Mouse (Mus musculus) forebrain, postnatal 0 days (tissue): ENCODE measurements around the gene Abcf3. TPM values are rescaled to one million over a fixed set of nuclear protein-coding genes. Genes with fewer than 3 reads are reported as not detected.
A peak's percentile ranks its signal among the peaks of the same experiment; 100 is the strongest.

ENCODE experiments used
- ATAC-seq: fragments of 200-750 bp; cut with Nextera tagmentation; 2 replicates; pipeline ENCODE4 v1.8.0; 2017; ENCODE audit warnings: mild to moderate bottlenecking, moderate library complexity
- DNase-seq: peaks from one replicate; pipeline ENCODE4 v3.0.0-alpha.2; 2015
- H3K27ac ChIP-seq: fragments of 300-500 bp; sonication (generic); 2 replicates; pipeline ENCODE4 v1.5.1; 2014; ENCODE audit warnings: low read depth, mild to moderate bottlenecking, antibody characterized with exemption, low read length, moderate library complexity, mixed read lengths
- H3K27me3 ChIP-seq: fragments of 300-500 bp; sonication (generic); 2 replicates; pipeline ENCODE4 v1.6.1; 2014; ENCODE audit warnings: mild to moderate bottlenecking, low read length, mixed read lengths; ENCODE audit not compliant: insufficient read depth
- H3K36me3 ChIP-seq: fragments of 300-500 bp; sonication (generic); 2 replicates; pipeline ENCODE4 v1.6.1; 2014; ENCODE audit warnings: mild to moderate bottlenecking, moderate library complexity; ENCODE audit not compliant: insufficient read depth
- H3K4me1 ChIP-seq: fragments of 300-500 bp; sonication (generic); 2 replicates; pipeline ENCODE4 v1.6.1; 2014; ENCODE audit warnings: antibody characterized with exemption; ENCODE audit not compliant: insufficient read depth
- H3K4me2 ChIP-seq: fragments of 300-500 bp; sonication (generic); 2 replicates; pipeline ENCODE4 v1.6.1; 2014; ENCODE audit warnings: low read depth, mild to moderate bottlenecking, moderate library complexity
- H3K4me3 ChIP-seq: fragments of 300-500 bp; sonication (generic); 2 replicates; pipeline ENCODE4 v1.5.1; 2014; ENCODE audit warnings: low read depth, low read length, mixed read lengths
- H3K9ac ChIP-seq: fragments of 300-500 bp; sonication (generic); 2 replicates; pipeline ENCODE4 v1.6.1; 2014; ENCODE audit warnings: mild to moderate bottlenecking
- H3K9me3 ChIP-seq: fragments of 300-500 bp; sonication (generic); 2 replicates; pipeline ENCODE4 v1.6.1; 2016; ENCODE audit warnings: low read length
- CTCF ChIP-seq: sonication (generic); IDR thresholded peaks from 2 replicates; pipeline ENCODE4 v1.5.1; 2016; ENCODE audit warnings: antibody characterized with exemption, control low read depth, low read depth
- WGBS: fragments of 180-500 bp; shearing (Covaris S2); extraction: QIAGEN DNeasy Blood & Tissue Kit; methylation state at CpG from one replicate; pipeline ENCODE4 v1.1.7; 2014; 5-methylcytosine and 5-hydroxymethylcytosine counted together
- polyA plus RNA-seq: library from polyadenylated mRNA; unstranded; fragments of >200 nt; fragmentation: Nextera tagmentation; extraction: Ambion mirVana; gene quantifications from 2 replicates; pipeline ENCODE4 v1.2.1, GENCODE M21; 2015
- total RNA-seq: library from RNA; depleted of rRNA; stranded (reverse); fragments of >200 nt; gene quantifications from 2 replicates; pipeline ENCODE4 v1.2.3, GENCODE M21; 2014

Gene Abcf3
- total and polyA plus RNA-seq, 2 experiments from 2014 or later: 58.0 to 72.7 TPM

DNA sequence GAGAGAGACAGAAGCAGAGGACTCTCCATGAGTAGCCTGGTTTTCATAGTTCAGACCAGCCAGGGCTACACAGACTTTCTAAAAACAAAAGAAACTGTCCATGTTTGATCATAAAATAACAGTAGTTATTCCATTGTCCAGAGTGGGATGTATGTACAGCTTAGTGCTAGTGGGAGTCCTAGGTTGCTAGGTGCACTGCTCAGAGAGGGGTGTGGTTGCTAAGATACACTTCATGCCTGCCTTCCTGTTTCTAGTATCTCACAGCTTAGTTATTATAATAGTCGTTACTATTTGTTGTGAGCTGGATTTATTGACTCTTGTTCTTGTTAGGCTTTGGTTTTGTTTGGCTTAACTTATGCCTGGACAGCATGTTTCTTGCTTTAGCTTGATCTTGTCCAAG lies 16.7 kb downstream of the Abcf3 start:
- Histone ChIP-seq H3K27ac (no peak overlapping the region), H3K9me3 (no peaks in the 10 kb centered on the region), H3K27me3 (no peaks in the 10 kb centered on the region), H3K9ac (no peak overlapping the region), H3K36me3 (peaks cover 26% of the 10 kb centered on the region), H3K4me3 (no peak overlapping the region), H3K4me1 (no peaks in the 10 kb centered on the region), H3K4me2 (no peak overlapping the region)
- DNase-seq (no peak), ATAC-seq (peak; percentile 53)
- no peak for TF ChIP-seq CTCF
- WGBS: 46% methylated on average over 1 of the region's 1 CpGs

DNA sequence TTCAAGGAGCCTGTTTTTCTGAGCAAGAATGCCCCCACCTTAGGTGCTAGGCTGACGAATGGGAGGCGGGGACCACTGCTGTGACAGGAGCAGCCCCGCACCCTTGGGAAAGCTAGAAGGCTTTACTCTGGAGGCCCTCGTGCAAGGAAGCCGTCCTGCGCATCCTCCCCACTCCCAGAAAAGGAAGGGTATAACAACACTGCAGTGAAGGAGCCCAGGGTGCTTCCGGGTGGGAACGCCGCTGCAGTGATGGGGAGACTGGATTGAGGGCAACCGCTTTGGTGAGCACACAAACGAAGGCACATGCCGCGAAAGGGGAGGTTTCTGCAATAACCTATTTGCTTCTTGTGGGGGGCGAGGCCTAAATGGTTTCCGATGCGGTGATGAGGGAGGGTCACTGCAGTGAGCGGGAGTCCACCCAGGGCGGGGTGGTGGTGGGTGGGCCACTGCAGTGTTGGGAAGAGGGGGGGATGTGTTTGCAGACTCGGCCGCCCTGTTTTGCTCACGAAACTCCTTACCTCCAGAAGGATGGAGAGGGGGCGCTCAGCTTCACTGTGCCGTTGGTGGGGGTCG lies 41.1 kb downstream of the Abcf3 start, which contains the start of gene Vwa5b2:
TSS of gene Vwa5b2 (plus strand) at position 106 of the 573 bp plus-strand sequence.
- 0 out of 2 replicates have a peak within 1 kb of the TSS, but pooled peaks have one; percentile 29 for H3K27ac ChIP-seq
- peak within 1 kb of the TSS; percentile 66 for H3K9ac ChIP-seq
- no peaks in the 10 kb centered on the region for H3K9me3 ChIP-seq
- H3K4me1 ChIP-seq: 0 out of 2 replicates have a peak, but pooled peaks cover 6% of the 10 kb centered on the region
- DNase-seq (peak; percentile 57), ATAC-seq (peak; percentile 81)
- peak within 1 kb of the TSS; percentile 60 for H3K4me3 ChIP-seq
- TF ChIP-seq CTCF: no peak
- peak within 1 kb of the TSS; percentile 94 for H3K4me2 ChIP-seq
- H3K27me3 ChIP-seq: peaks cover 27% of the 10 kb centered on the region
- H3K36me3 ChIP-seq: no peaks in the 10 kb centered on the region
- 3% methylated on average over 24 of the region's 24 CpGs for WGBS

DNA sequence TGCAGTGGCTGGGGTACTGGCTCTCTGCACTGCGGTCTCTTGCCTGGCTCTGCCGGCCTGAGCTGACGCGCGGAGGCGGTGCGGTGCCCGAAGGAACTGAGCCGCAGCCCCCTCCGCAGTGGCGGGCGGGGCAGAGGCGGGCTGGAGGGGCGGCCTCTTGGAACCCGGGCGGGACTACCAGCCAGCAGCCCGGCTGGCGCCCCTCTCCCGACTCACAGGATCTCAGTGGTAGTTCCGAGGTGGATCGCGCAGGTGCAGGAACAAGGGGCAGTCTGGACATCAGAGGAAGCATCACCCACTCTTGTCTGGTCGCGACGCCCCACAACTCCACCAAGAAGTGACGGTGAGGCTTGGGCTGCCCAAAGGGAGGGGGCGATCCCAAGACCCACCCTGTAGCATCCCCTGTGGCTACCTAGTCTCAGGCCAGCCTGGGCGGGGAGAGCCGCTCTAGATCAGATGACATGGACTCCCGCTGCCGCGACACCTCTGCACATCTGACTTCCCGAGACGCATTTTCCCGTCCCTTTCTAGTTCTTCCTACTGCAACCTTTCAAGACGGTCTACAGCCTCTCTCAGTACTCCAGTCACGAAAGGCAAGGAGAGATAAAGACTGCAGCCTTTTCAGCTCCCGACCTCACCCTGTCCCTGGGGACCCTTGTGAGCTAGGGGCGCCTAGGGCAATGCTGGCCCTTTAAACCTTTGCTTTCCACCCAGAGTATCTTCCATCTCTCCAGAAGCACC lies 41.7 kb downstream of the Abcf3 start:
- Histone ChIP-seq H3K4me2 (peak overlapping the region; percentile 94), H3K27ac (0 out of 2 replicates have a peak overlapping the region, but pooled peaks have one; percentile 29), H3K9me3 (no peaks in the 10 kb centered on the region), H3K9ac (peak overlapping the region; percentile 66), H3K27me3 (peaks cover 27% of the 10 kb centered on the region), H3K4me1 (0 out of 2 replicates have a peak, but pooled peaks cover 6% of the 10 kb centered on the region), H3K36me3 (no peaks in the 10 kb centered on the region), H3K4me3 (peak overlapping the region; percentile 60)
- peak; percentile 66 for DNase-seq
- WGBS: under 1% methylated on average over 39 of the region's 39 CpGs
- peak; percentile 85 for ATAC-seq
- TF ChIP-seq CTCF: peak; percentile 18; the same call in 1 of the 2 replicates

DNA sequence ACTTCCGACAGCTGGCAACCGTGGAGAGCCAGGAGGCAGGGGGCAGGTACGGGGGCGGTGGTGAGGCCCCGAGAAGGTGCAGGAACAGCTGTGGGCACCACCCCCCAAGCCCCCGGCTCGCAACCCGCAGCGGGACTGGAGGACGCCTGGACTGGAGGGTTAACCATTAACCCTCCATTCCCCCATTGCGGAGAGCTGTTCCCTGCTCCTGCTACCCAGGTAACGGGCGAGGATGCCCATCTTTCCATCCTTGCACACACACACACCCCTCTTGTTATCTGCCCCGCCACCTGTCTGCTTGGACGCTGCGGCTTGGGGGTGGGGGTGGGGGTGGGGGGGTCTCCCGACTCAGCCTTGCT lies 42.3 kb downstream of the Abcf3 start:
- Histone ChIP-seq H3K4me1 (0 out of 2 replicates have a peak, but pooled peaks cover 6% of the 10 kb centered on the region), H3K27me3 (peaks cover 27% of the 10 kb centered on the region), H3K36me3 (no peaks in the 10 kb centered on the region), H3K4me2 (peak overlapping the region; percentile 94), H3K27ac (no peak overlapping the region), H3K9ac (peak overlapping the region; percentile 66), H3K4me3 (peak overlapping the region; percentile 60), H3K9me3 (no peaks in the 10 kb centered on the region)
- no peak for TF ChIP-seq CTCF
- ATAC-seq (no peak), DNase-seq (no peak)
- WGBS: 4% methylated on average over 17 of the region's 17 CpGs

DNA sequence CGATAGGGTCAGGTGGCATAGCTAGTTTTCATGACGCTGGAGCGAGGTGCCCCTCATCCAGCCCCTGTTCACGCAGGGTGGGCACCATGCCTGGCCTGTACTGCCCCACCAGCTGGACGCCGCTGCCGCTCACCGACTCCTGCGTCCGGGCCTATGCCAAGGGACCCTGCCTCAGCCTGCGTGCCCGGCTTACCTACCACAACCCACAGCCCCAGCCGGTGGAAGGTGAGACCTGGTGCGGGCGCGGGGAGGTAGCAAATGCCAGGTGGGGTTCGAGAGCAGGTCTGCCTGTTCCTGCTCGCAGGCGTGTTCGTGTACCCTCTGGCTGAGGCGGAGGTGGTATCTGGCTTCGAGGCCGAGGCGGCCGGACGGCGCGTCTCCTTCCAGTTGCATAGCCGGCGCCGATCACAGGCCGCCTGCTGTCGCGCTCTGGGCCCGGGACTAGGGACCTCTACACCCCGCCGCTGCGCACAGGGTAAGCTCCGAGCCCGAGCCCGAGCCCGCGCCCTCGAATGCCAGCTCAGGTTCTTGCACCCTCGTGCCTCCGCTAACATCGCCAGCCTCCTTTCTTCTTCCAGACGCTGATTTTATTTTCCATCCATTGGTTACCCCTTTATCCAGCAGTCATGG lies 42.8 kb downstream of the Abcf3 start:
- H3K9me3 ChIP-seq: no peaks in the 10 kb centered on the region
- no peak for DNase-seq
- no peak for TF ChIP-seq CTCF
- 0 out of 2 replicates have a peak, but pooled peaks cover 6% of the 10 kb centered on the region for H3K4me1 ChIP-seq
- H3K9ac ChIP-seq: no peak overlapping the region
- 7% methylated on average over 48 of the region's 48 CpGs for WGBS
- peak overlapping the region; percentile 94 for H3K4me2 ChIP-seq
- no peak overlapping the region for H3K27ac ChIP-seq
- H3K36me3 ChIP-seq: no peaks in the 10 kb centered on the region
- peak overlapping the region; percentile 60 for H3K4me3 ChIP-seq
- peaks cover 27% of the 10 kb centered on the region for H3K27me3 ChIP-seq
- ATAC-seq: no peak

DNA sequence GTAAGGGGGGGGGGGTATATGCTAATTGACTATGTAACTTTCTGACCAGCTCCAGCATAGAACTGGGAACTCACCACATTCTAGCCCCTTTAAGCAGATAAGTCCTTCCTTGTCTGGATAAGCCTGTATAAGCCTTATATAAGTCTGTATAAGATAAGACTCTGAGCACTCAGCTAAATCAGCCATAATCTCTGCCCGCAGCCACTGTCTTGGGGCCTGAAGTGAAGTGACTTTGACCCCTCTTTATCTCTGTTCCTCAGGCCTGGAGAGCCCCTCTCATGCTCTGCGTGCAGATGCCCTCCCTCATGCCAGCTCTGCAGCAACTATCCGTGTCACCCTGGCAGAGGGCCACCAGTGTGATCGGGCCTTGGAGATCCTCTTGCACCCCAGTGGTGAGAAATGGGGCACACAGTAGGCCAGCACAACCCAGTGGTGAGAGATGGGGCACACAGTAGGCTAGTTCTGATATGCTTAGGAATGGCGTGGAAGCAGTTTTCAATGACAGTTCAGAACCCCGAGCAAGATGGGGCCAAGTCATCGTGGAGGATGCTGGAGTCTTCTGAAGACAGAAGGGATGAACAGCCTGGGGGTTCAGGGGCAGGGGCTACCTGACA lies 46.8 kb downstream of the Abcf3 start:
- TF ChIP-seq CTCF: no peak
- 87% methylated on average over 7 of the region's 7 CpGs for WGBS
- DNase-seq (no peak), ATAC-seq (no peak)
- H3K9me3 ChIP-seq: no peaks in the 10 kb centered on the region
- H3K36me3 ChIP-seq: no peaks in the 10 kb centered on the region
- H3K27me3 ChIP-seq: peaks cover 27% of the 10 kb centered on the region
- H3K4me1 ChIP-seq: 0 out of 2 replicates have a peak, but pooled peaks cover 6% of the 10 kb centered on the region
- H3K9ac ChIP-seq: no peak overlapping the region
- no peak overlapping the region for H3K4me2 ChIP-seq
- H3K4me3 ChIP-seq: no peak overlapping the region
- no peak overlapping the region for H3K27ac ChIP-seq
